Mouse (Mus musculus): ENCODE data around the gene Zfp282.
"Not testable (repeated sequence)": the region's sequence is repeated elsewhere in the genome, so short reads cannot be mapped to it uniquely, and the experiment has no call there.

Gene Zfp282

GRCm38 (mm10) chr6:47877058-47877457 lies at the start of gene Zfp282:
Gene Zfp282, plus strand, starts transcription at chr6:47877204.
- in situ Hi-C loops (cut with MboI; ENCODE audit: unreplicated experiment in 2 of 2): no loop called here

- in situ Hi-C loops (cut with MboI; ENCODE audit: unreplicated experiment in 2 of 2): loop anchor here (5.0 kb wide), 1 partner anchor 35 kb away; no protein-coding TSS in a partner anchor
These were observed 49.5 kb upstream of the Zfp282 start for GRCm38 (mm10) chr6:47827462-47827861.

GRCm38 (mm10) chr6:47828950-47829349 lies 48.1 kb upstream of the Zfp282 start:
- in situ Hi-C loops (cut with MboI; ENCODE audit: unreplicated experiment in 2 of 2): loop anchor here (5.0 kb wide), 1 partner anchor 37 kb away; no protein-coding TSS in a partner anchor

GRCm38 (mm10) chr6:47830104-47831078 lies 46.6 kb upstream of the Zfp282 start, which contains the start of gene Zfp786:
Gene Zfp786, minus strand, starts transcription at chr6:47830867.
- in situ Hi-C loops (cut with MboI; ENCODE audit: unreplicated experiment in 2 of 2): no loop called here

- in situ Hi-C loops (cut with MboI; ENCODE audit: unreplicated experiment in 2 of 2): no loop called here
These were observed 44.8 kb upstream of the Zfp282 start for GRCm38 (mm10) chr6:47832220-47832619.

- in situ Hi-C loops (cut with MboI; ENCODE audit: unreplicated experiment in 2 of 2): loop anchor here in 1 of 2 experiments (5.0 kb wide), 1 partner anchor 132 kb away; no protein-coding TSS in a partner anchor
These were observed 41.5 kb upstream of the Zfp282 start, which contains the start of gene Zfp398 for GRCm38 (mm10) chr6:47835482-47835983. Gene Zfp398, plus strand, starts transcription at chr6:47835661.

GRCm38 (mm10) chr6:47835984-47836521 lies 41.0 kb upstream of the Zfp282 start:
- in situ Hi-C loops (cut with MboI; ENCODE audit: unreplicated experiment in 2 of 2): loop anchor here in 1 of 2 experiments (5.0 kb wide), 1 partner anchor 131 kb away; no protein-coding TSS in a partner anchor

GRCm38 (mm10) chr6:47837630-47838029 lies 39.4 kb upstream of the Zfp282 start:
- in situ Hi-C loops (cut with MboI; ENCODE audit: unreplicated experiment in 2 of 2): loop anchor here in 1 of 2 experiments (5.0 kb wide), 1 partner anchor 130 kb away; no protein-coding TSS in a partner anchor

- in situ Hi-C loops (cut with MboI; ENCODE audit: unreplicated experiment in 2 of 2): no loop called here
These were observed 35.9 kb upstream of the Zfp282 start for GRCm38 (mm10) chr6:47841077-47841476.

- in situ Hi-C loops (cut with MboI; ENCODE audit: unreplicated experiment in 2 of 2): no loop called here
These were observed 35.2 kb upstream of the Zfp282 start for GRCm38 (mm10) chr6:47841831-47842230.

GRCm38 (mm10) chr6:47842337-47842736 lies 34.7 kb upstream of the Zfp282 start:
- in situ Hi-C loops (cut with MboI; ENCODE audit: unreplicated experiment in 2 of 2): no loop called here

GRCm38 (mm10) chr6:47845779-47846178 lies 31.2 kb upstream of the Zfp282 start:
- in situ Hi-C loops (cut with MboI; ENCODE audit: unreplicated experiment in 2 of 2): no loop called here

GRCm38 (mm10) chr6:47857241-47857640 lies 19.8 kb upstream of the Zfp282 start:
- in situ Hi-C loops (cut with MboI; ENCODE audit: unreplicated experiment in 2 of 2): no loop called here

- in situ Hi-C loops (cut with MboI; ENCODE audit: unreplicated experiment in 2 of 2): not testable (repeated sequence)
These were observed 19.3 kb upstream of the Zfp282 start for GRCm38 (mm10) chr6:47857729-47858128.

GRCm38 (mm10) chr6:47872266-47872665 lies 4.7 kb upstream of the Zfp282 start:
- in situ Hi-C loops (cut with MboI; ENCODE audit: unreplicated experiment in 2 of 2): no loop called here

GRCm38 (mm10) chr6:47877461-47878132 lies 593 bp downstream of the Zfp282 start:
- in situ Hi-C loops (cut with MboI; ENCODE audit: unreplicated experiment in 2 of 2): no loop called here

GRCm38 (mm10) chr6:47878133-47878514 lies 1.1 kb downstream of the Zfp282 start:
- in situ Hi-C loops (cut with MboI; ENCODE audit: unreplicated experiment in 2 of 2): no loop called here

- in situ Hi-C loops (cut with MboI; ENCODE audit: unreplicated experiment in 2 of 2): no loop called here
These were observed 1.6 kb downstream of the Zfp282 start for GRCm38 (mm10) chr6:47878593-47878992.

GRCm38 (mm10) chr6:47879049-47879716 lies 2.2 kb downstream of the Zfp282 start:
- in situ Hi-C loops (cut with MboI; ENCODE audit: unreplicated experiment in 2 of 2): no loop called here

- in situ Hi-C loops (cut with MboI; ENCODE audit: unreplicated experiment in 2 of 2): no loop called here
These were observed 3.2 kb downstream of the Zfp282 start for GRCm38 (mm10) chr6:47880166-47880565.
